Mouse (Mus musculus) ES-E14 (cell line): ENCODE measurements around the gene Tpm3.

Source experiments
- HCFC1 ChIP-seq: IDR thresholded peaks from 2 replicates; pipeline ENCODE4 v1.6.1; 2012; ENCODE audit warnings: low read length, inconsistent platforms, borderline replicate concordance; ENCODE audit not compliant: insufficient read depth
- MAFK ChIP-seq: IDR thresholded peaks from 2 replicates; pipeline ENCODE4 v1.6.1; 2014; ENCODE audit warnings: mild to moderate bottlenecking, low read depth, low read length, inconsistent platforms; ENCODE audit not compliant: insufficient read depth
- ZC3H11A ChIP-seq: IDR thresholded peaks from 2 replicates; pipeline ENCODE4 v1.6.1; 2012; ENCODE audit warnings: low read depth, mild to moderate bottlenecking, inconsistent platforms, low read length, borderline replicate concordance
- ZNF384 ChIP-seq: IDR thresholded peaks from 2 replicates; pipeline ENCODE4 v1.6.1; 2012; ENCODE audit warnings: low read depth, low read length, inconsistent platforms

- TF ChIP-seq HCFC1 (no peak), MAFK (no peak), ZNF384 (no peak), ZC3H11A (no peak)
Observed at GRCm38 (mm10) chr3:90083034-90083433, 10.6 kb downstream of the Tpm3 start.
